Mouse (Mus musculus): ENCODE data around the gene Psmd14. TPM values are rescaled to one million over a fixed set of nuclear protein-coding genes. Genes with fewer than 3 reads are reported as not detected.

The Psmd14 gene
- polyA plus RNA-seq (2014; fragmentation: Nextera tagmentation; extraction: Ambion mirVana), result 188 and 208 TPM in 2 replicates

DNA sequence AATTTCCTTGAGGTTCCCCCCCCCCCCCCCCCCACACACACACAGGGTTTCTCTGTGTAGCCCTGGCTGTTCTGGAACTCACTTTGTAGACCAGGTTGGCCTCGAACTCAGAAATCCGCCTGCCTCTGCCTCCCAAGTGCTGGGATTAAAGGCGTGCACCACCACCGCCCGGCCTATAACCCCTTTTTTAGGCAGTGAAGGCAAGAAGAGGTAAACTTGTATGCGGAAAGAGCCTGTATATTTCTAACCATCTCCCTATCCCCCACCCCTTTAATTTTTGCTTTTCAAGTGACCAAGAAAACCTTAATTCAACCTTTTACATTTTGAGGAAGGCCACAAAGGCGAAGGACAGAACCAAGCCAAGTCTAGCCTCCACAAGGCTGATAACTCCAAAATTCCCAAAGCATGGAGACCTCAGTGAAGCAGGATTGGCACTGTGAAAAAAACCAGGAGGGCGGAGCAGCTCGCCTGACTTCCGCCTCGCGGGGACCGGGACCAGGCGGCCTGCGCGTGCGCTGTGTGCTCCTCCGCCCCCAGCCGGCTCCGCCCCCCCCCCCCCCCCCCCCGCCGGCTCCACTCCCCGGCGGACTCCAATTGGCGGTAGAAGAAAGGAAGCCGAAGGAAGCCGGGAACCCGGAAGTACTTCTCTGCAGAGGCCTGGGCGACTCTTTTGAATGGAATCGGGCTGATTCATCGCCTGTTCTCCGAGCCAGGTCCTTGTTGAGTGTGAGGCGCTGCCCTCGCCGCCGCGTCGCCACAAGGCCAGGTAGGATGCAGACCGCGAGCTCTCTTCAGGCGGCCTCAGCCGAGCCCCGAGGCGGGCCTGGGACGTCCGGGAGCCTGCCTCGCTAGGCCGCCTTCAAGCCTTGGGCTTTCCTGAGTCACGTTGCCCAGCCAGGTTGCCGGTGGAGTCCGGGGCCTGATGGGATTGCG, at the start of gene Psmd14:
Gene Psmd14 (plus strand): TSS at position 587 of the 933 bp plus-strand sequence.
- Histone ChIP-seq H3K9ac (ENCODE audit: low read depth, low read length) (peak within 1 kb of the TSS; percentile 92), H3K36me3 (ENCODE audit: control insufficient read depth, insufficient read depth, low read length) (no peaks in the 10 kb centered on the region), H3K4me1 (ENCODE audit: control insufficient read depth, insufficient read depth, low read length) (peaks cover 9% of the 10 kb centered on the region; the same call in 1 of the 2 replicates), H3K27me3 (ENCODE audit: control insufficient read depth, insufficient read depth, low read length) (no peaks in the 10 kb centered on the region), H3K4me2 (replicated peaks; ENCODE audit: low read depth, low read length) (peak within 1 kb of the TSS; percentile 58), H3K27ac (ENCODE audit: low read depth, low read length) (peak within 1 kb of the TSS; percentile 70), H3K4me3 (ENCODE audit: low read length) (peak within 1 kb of the TSS; percentile 80), H3K9me3 (ENCODE audit: control insufficient read depth, low read length) (no peaks in the 10 kb centered on the region)
- peak; percentile 99 for ATAC-seq (ENCODE audit: low FRiP score, low TSS enrichment)
- WGBS, result 5% methylated on average over 37 of the region's 52 CpGs

- Histone ChIP-seq H3K4me3 (ENCODE audit: low read length) (no peak overlapping the region), H3K36me3 (ENCODE audit: control insufficient read depth, insufficient read depth, low read length) (no peaks in the 10 kb centered on the region), H3K4me1 (ENCODE audit: control insufficient read depth, insufficient read depth, low read length) (no peaks in the 10 kb centered on the region), H3K9me3 (ENCODE audit: control insufficient read depth, low read length) (no peaks in the 10 kb centered on the region), H3K4me2 (replicated peaks; ENCODE audit: low read depth, low read length) (no peak overlapping the region), H3K27me3 (ENCODE audit: control insufficient read depth, insufficient read depth, low read length) (no peaks in the 10 kb centered on the region), H3K27ac (ENCODE audit: low read depth, low read length) (no peak overlapping the region), H3K9ac (ENCODE audit: low read depth, low read length) (no peak overlapping the region)
- no peak for ATAC-seq (ENCODE audit: low FRiP score, low TSS enrichment)
- 81% methylated on average over 10 of the region's 10 CpGs for WGBS
These were observed 48.7 kb upstream of the Psmd14 start for GRCm38 (mm10) chr2:61662833-61663232.

GRCm38 (mm10) chr2:61663573-61664241, 47.8 kb upstream of the Psmd14 start:
- H3K4me3 ChIP-seq (ENCODE audit: low read length), result no peak overlapping the region
- no peak for ATAC-seq (ENCODE audit: low FRiP score, low TSS enrichment)
- no peaks in the 10 kb centered on the region for H3K36me3 ChIP-seq (ENCODE audit: control insufficient read depth, insufficient read depth, low read length)
- H3K9ac ChIP-seq (ENCODE audit: low read depth, low read length), result no peak overlapping the region
- H3K4me2 ChIP-seq (replicated peaks; ENCODE audit: low read depth, low read length), result no peak overlapping the region
- no peak overlapping the region for H3K27ac ChIP-seq (ENCODE audit: low read depth, low read length)
- no peaks in the 10 kb centered on the region for H3K4me1 ChIP-seq (ENCODE audit: control insufficient read depth, insufficient read depth, low read length)
- no peaks in the 10 kb centered on the region for H3K27me3 ChIP-seq (ENCODE audit: control insufficient read depth, insufficient read depth, low read length)
- 62% methylated on average over 10 of the region's 10 CpGs for WGBS
- H3K9me3 ChIP-seq (ENCODE audit: control insufficient read depth, low read length), result no peaks in the 10 kb centered on the region

DNA sequence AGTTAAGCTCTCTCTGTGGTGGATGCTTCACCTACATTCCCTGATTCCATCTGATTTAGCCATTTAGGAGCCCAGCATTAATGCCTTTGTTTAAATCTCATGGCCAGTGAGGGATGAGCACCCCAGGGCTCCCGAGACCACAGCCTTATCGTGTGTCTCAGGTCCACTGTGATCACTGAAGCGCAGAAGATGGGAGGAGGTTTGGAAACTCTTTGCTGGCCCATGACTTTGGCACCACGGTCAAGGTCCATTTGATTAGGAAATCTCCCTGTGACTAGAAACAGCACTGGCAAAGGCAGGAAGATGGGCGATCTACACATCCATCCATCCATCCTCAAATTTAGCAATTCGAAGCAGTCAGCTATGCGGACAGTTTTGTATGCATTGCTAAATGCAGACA, 44.1 kb upstream of the Psmd14 start:
- Histone ChIP-seq H3K9ac (ENCODE audit: low read depth, low read length) (no peak overlapping the region), H3K27me3 (ENCODE audit: control insufficient read depth, insufficient read depth, low read length) (no peaks in the 10 kb centered on the region), H3K9me3 (ENCODE audit: control insufficient read depth, low read length) (no peaks in the 10 kb centered on the region), H3K36me3 (ENCODE audit: control insufficient read depth, insufficient read depth, low read length) (no peaks in the 10 kb centered on the region), H3K4me1 (ENCODE audit: control insufficient read depth, insufficient read depth, low read length) (no peaks in the 10 kb centered on the region), H3K4me3 (ENCODE audit: low read length) (no peak overlapping the region), H3K4me2 (replicated peaks; ENCODE audit: low read depth, low read length) (no peak overlapping the region), H3K27ac (ENCODE audit: low read depth, low read length) (no peak overlapping the region)
- 56% methylated on average over 7 of the region's 7 CpGs for WGBS
- ATAC-seq (ENCODE audit: low FRiP score, low TSS enrichment), result peak; percentile 57; the same call in 1 of the 2 replicates

- no peaks in the 10 kb centered on the region for H3K9me3 ChIP-seq (ENCODE audit: control insufficient read depth, low read length)
- H3K36me3 ChIP-seq (ENCODE audit: control insufficient read depth, insufficient read depth, low read length), result no peaks in the 10 kb centered on the region
- H3K4me2 ChIP-seq (replicated peaks; ENCODE audit: low read depth, low read length), result no peak overlapping the region
- no peak for ATAC-seq (ENCODE audit: low FRiP score, low TSS enrichment)
- no peaks in the 10 kb centered on the region for H3K4me1 ChIP-seq (ENCODE audit: control insufficient read depth, insufficient read depth, low read length)
- no peak overlapping the region for H3K9ac ChIP-seq (ENCODE audit: low read depth, low read length)
- H3K27me3 ChIP-seq (ENCODE audit: control insufficient read depth, insufficient read depth, low read length), result no peaks in the 10 kb centered on the region
- WGBS, result 37% methylated on average over 4 of the region's 4 CpGs
- no peak overlapping the region for H3K4me3 ChIP-seq (ENCODE audit: low read length)
- no peak overlapping the region for H3K27ac ChIP-seq (ENCODE audit: low read depth, low read length)
These were observed 43.2 kb upstream of the Psmd14 start for GRCm38 (mm10) chr2:61668260-61668659.

GRCm38 (mm10) chr2:61674555-61674954, 36.9 kb upstream of the Psmd14 start:
- Histone ChIP-seq H3K4me3 (ENCODE audit: low read length) (no peak overlapping the region), H3K27me3 (ENCODE audit: control insufficient read depth, insufficient read depth, low read length) (no peaks in the 10 kb centered on the region), H3K9ac (ENCODE audit: low read depth, low read length) (no peak overlapping the region), H3K9me3 (ENCODE audit: control insufficient read depth, low read length) (no peaks in the 10 kb centered on the region), H3K36me3 (ENCODE audit: control insufficient read depth, insufficient read depth, low read length) (no peaks in the 10 kb centered on the region), H3K4me1 (ENCODE audit: control insufficient read depth, insufficient read depth, low read length) (no peaks in the 10 kb centered on the region), H3K4me2 (replicated peaks; ENCODE audit: low read depth, low read length) (no peak overlapping the region), H3K27ac (ENCODE audit: low read depth, low read length) (no peak overlapping the region)
- 96% methylated on average over 3 of the region's 3 CpGs for WGBS
- ATAC-seq (ENCODE audit: low FRiP score, low TSS enrichment), result no peak

DNA sequence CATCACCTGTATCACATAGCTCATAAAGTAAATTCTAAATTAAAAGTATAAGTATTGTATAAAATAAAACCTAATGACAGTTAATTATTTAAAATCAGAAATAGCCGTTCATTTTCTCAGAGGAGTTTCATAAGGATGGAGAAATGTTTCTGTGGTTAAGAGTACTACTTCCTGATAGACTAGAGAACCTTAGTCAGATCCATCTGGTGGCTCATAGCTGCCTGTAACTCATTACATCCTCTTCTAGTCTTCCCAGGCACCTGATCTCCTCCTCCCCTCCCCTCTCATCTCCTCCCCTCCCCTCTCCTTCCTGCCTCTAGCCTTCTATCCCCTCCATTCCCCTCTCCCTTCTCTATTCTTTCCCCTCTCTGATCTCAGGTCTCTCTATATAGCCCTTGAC, 29.9 kb upstream of the Psmd14 start:
- H3K4me2 ChIP-seq (replicated peaks; ENCODE audit: low read depth, low read length), result no peak overlapping the region
- no peaks in the 10 kb centered on the region for H3K9me3 ChIP-seq (ENCODE audit: control insufficient read depth, low read length)
- no peaks in the 10 kb centered on the region for H3K27me3 ChIP-seq (ENCODE audit: control insufficient read depth, insufficient read depth, low read length)
- H3K27ac ChIP-seq (ENCODE audit: low read depth, low read length), result no peak overlapping the region
- no peaks in the 10 kb centered on the region for H3K36me3 ChIP-seq (ENCODE audit: control insufficient read depth, insufficient read depth, low read length)
- whole genome bisulfite sequencing, result 94% methylated on average over 1 of the region's 1 CpGs
- H3K4me3 ChIP-seq (ENCODE audit: low read length), result no peak overlapping the region
- H3K9ac ChIP-seq (ENCODE audit: low read depth, low read length), result no peak overlapping the region
- no peaks in the 10 kb centered on the region for H3K4me1 ChIP-seq (ENCODE audit: control insufficient read depth, insufficient read depth, low read length)
- no peak for ATAC-seq (ENCODE audit: low FRiP score, low TSS enrichment)

- Histone ChIP-seq H3K9ac (ENCODE audit: low read depth, low read length) (no peak overlapping the region), H3K27ac (ENCODE audit: low read depth, low read length) (no peak overlapping the region), H3K36me3 (ENCODE audit: control insufficient read depth, insufficient read depth, low read length) (no peaks in the 10 kb centered on the region), H3K4me2 (replicated peaks; ENCODE audit: low read depth, low read length) (no peak overlapping the region), H3K4me3 (ENCODE audit: low read length) (no peak overlapping the region), H3K27me3 (ENCODE audit: control insufficient read depth, insufficient read depth, low read length) (no peaks in the 10 kb centered on the region), H3K9me3 (ENCODE audit: control insufficient read depth, low read length) (no peaks in the 10 kb centered on the region), H3K4me1 (ENCODE audit: control insufficient read depth, insufficient read depth, low read length) (no peaks in the 10 kb centered on the region)
- 81% methylated on average over 1 of the region's 1 CpGs for WGBS
- no peak for ATAC-seq (ENCODE audit: low FRiP score, low TSS enrichment)
These were observed 25.0 kb upstream of the Psmd14 start for GRCm38 (mm10) chr2:61686533-61686932.

DNA sequence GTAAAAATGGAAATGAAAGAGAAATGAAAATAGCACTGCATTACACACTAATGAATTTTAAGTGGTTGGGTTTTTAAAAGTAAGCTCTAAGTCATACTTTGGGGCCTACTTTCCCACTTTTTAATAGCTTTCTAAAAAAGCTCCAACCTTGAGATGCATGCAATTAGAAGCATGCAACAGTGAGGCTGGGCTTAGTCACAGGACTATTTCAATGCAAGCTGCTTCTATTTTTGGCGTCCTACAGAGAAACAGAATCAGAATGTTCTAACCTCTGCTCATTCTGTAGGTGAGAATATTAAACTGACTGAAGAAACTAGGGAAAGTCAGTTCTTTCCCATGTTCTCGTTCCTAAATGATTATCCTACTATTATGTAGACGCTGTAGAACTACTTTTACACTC, 22.4 kb upstream of the Psmd14 start:
- WGBS, result 86% methylated on average over 3 of the region's 3 CpGs
- no peaks in the 10 kb centered on the region for H3K36me3 ChIP-seq (ENCODE audit: control insufficient read depth, insufficient read depth, low read length)
- H3K4me1 ChIP-seq (ENCODE audit: control insufficient read depth, insufficient read depth, low read length), result no peaks in the 10 kb centered on the region
- no peak overlapping the region for H3K4me3 ChIP-seq (ENCODE audit: low read length)
- no peaks in the 10 kb centered on the region for H3K9me3 ChIP-seq (ENCODE audit: control insufficient read depth, low read length)
- no peak overlapping the region for H3K27ac ChIP-seq (ENCODE audit: low read depth, low read length)
- no peak overlapping the region for H3K4me2 ChIP-seq (replicated peaks; ENCODE audit: low read depth, low read length)
- ATAC-seq (ENCODE audit: low FRiP score, low TSS enrichment), result no peak
- no peaks in the 10 kb centered on the region for H3K27me3 ChIP-seq (ENCODE audit: control insufficient read depth, insufficient read depth, low read length)
- H3K9ac ChIP-seq (ENCODE audit: low read depth, low read length), result no peak overlapping the region
